Mouse (Mus musculus): ENCODE measurements around the gene Ppp2r5a.
"Not testable (repeated sequence)": the region's sequence is repeated elsewhere in the genome, so short reads cannot be mapped to it uniquely, and the experiment has no call there.

Ppp2r5a gene

DNA sequence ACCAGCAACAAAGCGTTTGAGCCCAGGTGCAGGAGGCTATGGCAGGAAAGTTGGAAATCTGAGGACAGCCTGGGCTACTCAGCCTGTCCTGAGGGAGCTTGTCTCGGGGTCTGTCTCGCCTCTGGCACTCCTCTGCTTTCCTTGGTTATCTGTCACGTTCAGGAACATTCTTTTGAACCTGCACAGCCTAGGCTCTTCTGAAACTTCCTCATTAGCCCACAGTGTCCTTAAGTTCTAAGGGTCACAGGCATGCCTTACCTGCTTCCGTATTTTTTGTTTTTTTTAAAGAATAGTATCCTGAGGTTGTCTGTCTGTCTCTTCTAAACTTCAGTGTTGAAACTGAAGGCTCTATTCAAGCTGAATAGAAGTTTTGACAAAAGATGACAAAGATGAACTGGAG is at the start of gene Ppp2r5a:
Gene Ppp2r5a, minus strand, starts transcription at position 199 of the 400 bp plus-strand sequence.
- no peak for DNase-seq (ENCODE audit: low read depth, low spot score)

DNA sequence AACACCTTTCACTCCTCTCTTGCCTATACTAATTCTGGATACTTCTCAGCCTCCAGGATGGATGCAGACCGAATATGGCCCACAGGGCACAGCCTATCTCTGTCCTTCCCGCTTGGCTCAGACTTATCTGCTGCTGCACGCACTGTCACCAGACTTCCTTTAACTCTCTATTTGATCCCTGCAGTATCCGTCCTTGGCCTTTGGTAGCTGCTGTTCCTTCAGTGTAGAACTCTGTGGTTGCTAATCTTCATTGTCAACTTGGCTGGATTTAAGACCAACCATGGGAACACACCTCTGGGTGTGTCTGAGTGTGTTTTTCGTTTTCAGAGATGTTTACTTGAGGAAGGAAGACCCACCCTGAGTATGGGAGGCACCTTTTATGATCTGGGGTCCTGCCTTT is 47.5 kb upstream of the Ppp2r5a start:
- no peak for DNase-seq (ENCODE audit: low read depth, low spot score)

DNA sequence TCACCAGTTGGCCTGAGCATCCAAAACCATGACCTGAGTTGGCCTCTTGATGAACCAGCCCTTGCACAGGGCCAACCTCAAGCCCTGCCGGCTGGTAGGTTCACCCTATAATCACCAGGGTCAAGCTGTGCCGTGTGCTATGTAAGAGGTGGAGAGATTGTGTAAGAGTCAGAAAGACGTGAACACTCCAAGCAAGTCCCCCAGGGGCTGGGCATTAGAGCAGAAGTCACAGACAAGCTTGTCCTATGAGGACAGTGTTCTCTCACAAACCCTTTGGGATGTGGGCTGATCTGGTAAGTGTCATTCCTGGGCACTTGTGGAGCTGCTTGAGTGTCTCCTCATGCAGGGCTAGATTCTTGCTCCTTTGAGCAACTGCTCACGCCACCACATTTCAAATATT is 46.5 kb upstream of the Ppp2r5a start:
- DNase-seq (ENCODE audit: low read depth, low spot score): peak; percentile 44

DNA sequence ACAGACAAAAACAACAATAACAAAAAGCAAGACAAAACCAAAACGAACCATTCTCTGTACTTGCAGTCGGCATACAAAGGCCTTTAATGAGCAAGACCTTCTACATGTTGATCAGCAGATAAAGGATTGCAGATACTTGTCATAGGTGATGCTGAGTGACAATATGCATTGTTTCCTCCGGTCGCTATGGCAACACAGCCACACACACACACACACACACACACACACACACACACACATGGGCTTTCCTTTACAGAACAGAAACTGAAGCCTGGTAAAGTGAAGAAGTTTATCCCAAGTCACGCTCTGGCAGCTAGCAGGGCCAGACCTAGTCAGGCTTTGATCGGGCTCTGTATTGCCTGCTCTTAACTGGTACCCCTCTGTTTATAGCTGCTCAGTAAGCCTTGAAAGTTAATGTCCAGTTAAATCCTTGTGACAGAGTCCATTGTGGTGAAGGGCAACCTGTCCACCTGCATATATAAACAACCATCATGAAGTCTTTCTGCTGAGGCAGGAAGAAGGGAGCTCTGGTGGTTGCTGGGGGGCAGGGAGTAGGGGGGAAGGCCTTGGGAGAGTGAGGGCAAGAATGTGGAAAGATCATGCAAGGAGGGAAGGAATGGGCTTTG is 44.4 kb upstream of the Ppp2r5a start:
- DNase-seq (ENCODE audit: low read depth, low spot score): no peak

DNA sequence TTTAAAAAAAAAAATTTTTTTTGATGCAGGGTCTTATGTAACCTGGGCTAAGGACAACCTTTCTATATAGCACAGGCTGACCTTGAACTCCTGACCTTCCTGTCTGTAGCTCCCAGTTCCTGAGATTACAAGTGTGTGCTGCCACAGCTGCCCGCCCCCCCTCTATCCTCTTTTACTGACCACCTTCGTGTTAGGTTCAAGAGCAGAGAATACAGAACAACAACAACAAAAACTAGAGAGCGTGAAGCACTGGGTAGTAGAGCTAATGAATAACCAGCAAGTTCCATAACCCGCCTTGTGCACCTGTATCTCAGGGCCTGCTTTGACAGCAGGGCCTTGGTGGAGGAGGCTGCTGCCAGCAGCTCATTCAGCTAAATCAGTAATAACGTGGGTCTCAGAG is 43.2 kb upstream of the Ppp2r5a start:
- DNase-seq (ENCODE audit: low read depth, low spot score): no peak

DNA sequence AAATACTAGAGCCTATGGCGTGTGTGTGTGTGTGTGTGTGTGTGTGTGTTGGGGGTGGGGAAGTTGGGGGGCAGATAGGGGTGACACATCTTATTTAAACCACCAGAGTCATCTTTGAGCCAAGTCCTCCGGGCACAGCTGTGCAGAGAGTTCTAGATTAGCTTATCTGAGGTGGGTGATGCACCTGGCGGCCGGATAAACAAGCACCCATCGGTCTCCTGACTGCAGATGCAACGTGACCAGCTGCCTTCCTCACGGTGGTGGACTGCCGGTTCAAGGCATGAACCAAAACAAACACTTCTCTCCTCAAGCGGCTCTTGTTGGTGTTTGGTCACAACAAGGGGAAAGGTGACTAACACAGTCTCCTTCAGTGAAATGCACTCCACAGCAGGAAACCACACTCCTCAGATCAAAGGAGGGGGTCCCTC is 42.8 kb upstream of the Ppp2r5a start:
- no peak for DNase-seq (ENCODE audit: low read depth, low spot score)

DNA sequence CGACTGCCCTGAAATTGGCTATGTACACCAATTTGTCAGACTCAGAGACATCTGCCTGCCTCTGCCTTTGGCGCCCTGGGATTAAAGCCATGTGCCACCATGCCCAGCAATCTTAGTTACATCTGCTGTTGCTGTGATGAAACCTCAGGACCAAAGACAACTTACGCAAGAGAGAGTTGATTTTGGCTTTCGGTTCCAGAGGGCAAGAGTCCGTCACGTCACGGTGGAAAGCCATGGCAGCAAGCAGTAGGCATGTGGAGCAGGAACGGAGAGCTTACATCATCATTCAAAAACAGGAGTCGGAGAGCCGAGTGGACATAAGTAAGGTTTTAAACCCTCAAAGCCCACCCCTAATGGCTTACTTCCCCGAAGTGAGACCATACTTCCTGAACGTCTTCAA is 42.3 kb upstream of the Ppp2r5a start:
- DNase-seq (ENCODE audit: low read depth, low spot score): no peak

DNA sequence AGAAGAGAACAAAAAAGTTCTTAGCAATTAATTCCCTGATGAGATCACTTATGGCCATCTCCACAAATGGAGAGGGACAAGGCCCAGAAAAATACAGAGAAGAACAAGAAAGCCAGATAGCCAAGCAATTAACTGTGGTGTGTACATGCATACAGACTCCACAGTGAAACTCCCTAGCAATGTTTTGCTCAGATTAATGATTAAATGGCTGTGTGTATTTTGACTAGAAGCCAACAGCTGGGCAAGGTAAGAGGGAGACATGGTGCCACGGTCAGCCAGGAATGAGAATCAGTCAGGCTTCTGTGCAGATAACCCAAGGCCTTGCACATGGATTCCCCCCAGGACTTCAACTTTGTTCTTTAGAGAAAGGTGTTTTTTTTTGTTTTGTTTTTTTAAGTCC is 41.4 kb upstream of the Ppp2r5a start:
- no peak for DNase-seq (ENCODE audit: low read depth, low spot score)

DNA sequence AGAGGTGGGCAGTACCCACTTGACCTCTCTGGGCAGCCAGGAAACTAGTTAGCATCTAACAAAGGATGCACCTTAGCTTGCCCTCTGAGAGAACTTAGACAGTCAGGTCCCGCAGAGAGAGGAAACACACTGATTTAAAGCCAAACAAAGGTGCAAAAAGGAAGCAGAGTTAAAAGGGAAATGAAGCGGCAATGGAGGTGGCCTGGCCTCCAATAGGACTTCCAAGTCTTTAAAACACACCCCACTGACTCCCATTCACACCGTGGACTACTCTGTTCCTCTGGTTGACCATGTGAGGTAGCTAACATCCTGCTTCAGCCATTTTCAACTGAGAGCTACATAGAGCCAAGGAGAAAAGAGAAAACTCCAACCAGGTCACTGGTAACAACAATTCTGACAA is 35.9 kb upstream of the Ppp2r5a start:
- no peak for DNase-seq (ENCODE audit: low read depth, low spot score)

DNA sequence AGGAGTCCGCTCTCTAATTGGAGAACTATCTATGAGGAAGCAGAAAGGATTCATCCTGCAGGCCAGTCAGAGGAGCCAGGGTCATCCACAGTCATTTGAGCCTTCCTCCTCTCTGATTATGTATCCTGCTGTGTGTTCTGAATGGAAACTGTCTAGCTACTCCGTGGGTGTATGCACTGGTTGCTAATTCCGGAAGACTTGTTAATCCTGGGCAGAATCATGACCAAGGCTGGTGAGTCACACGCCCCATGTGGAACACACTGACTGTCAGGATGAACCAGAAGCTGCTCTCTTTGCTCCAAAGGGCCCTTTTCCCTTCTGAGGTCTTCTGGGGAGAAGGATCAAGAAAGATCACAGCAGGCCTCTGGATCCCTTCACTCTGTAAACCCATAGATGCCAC is 35.5 kb upstream of the Ppp2r5a start:
- no peak for DNase-seq (ENCODE audit: low read depth, low spot score)

DNA sequence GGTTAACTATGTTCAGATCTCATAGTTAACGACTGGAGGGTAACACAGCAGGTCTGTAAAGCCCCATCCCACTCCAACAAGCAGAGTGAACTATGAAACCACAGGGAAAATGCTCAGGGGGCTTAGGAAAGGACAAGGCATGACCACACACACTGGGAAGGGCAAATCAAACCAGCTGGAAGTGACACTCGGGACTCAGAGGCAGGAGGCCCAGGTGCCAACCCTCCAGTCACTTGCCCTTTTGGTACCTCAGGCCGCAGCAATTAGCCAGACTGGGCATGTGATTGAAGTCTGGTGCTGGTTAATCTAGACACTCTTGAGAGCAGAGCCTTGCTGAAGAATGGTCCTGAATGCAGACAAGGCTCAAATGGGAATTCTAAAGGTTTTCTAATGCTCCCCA is 33.6 kb upstream of the Ppp2r5a start:
- no peak for DNase-seq (ENCODE audit: low read depth, low spot score)

DNA sequence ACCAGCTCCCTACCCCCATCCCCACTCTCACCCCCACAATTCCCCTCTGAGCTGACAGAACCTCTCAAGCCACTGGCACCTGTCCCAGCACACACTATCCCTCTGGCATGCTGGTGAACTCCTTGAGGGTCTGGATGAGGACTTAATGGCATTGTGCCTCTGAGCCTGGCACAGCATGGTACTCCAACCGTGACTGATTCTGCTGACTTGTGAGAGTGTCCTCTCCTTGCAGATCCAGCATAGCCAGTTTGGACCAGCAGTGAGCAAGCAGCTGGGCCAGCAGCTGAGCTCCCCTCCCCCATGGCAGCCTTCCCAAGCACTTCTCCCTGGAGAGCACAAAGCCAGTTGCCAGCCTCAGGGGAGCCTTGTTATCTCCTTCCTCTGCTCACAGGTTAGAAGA is 32.3 kb upstream of the Ppp2r5a start:
- peak; percentile 74 for DNase-seq (ENCODE audit: low read depth, low spot score)

DNA sequence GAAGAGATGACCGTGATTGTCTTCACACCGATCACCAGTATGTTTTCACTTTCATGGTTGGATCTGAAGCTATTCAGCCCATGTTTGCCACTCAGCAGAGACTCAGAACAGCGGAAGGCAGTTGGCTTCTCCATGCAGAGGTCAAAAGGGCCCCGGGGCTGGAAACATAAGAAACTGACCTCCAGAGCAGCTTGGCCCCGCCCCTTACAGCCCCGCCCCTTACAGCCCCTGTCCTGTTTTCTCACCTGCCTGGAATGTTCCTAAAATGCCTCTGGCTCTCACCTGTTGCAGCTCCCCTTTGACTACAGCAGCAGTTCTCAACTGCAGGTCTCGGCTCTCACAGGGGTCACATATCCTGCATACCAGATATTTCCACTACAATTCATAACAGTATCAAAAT is 29.5 kb upstream of the Ppp2r5a start:
- DNase-seq (ENCODE audit: low read depth, low spot score): no peak

DNA sequence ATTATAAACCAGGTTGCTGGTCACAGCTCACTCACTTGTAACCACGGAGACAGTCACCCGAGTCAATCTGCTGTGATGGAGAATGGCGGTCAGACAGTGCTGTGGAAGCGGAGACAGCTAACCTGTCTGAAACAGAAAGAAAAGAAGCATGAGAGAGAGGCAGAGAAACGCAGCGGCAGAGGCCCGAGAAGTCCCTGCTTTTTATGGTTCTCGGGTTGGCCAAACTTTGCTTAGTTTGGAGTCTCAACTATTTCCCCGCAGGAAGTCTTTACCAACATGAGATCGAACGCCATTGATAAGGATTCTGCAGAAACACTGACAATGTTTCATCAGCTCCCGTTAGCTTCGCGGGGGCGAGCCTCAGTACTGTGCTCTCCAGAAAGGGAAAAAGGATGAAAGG is 29.0 kb upstream of the Ppp2r5a start:
- DNase-seq (ENCODE audit: low read depth, low spot score): no peak

DNA sequence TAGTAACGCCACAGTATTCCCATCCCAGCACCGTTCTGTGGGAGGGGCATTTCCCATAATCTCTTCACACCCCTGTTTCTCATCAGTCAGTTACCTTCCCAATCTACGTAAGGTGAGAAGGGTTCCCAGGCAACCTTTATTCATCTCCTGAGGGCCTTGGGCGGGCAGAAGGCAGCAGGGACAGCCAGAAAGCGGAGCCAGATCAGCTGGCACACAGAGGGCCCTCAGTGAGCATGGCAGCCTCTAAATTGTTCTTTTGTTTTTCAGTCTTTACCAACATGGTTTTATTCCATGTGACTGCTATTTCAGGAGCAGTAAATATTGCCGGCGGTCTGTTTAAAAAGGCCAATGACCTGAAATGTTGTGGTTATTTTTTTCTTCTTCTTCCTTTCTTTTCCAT is 27.0 kb upstream of the Ppp2r5a start:
- no peak for DNase-seq (ENCODE audit: low read depth, low spot score)

DNA sequence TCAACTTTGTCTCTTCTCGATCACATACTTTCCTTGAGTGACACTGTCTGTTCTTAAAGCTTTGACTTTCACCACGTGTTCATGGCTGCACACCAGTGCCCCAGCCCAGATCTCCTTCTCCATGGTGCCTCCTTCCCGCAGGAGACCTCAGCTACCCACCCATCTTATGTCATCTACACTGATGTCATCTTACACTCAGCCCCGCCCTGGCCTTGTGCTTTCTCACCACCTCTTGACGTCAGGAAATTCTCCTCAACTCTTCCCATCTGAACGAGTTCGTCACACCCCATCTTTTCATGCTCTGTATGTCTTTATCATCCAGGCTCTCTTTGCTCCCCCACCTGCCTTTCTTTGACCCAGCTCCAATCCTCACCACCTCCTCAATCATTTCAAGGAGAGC is 22.8 kb upstream of the Ppp2r5a start:
- no peak for DNase-seq (ENCODE audit: low read depth, low spot score)

DNA sequence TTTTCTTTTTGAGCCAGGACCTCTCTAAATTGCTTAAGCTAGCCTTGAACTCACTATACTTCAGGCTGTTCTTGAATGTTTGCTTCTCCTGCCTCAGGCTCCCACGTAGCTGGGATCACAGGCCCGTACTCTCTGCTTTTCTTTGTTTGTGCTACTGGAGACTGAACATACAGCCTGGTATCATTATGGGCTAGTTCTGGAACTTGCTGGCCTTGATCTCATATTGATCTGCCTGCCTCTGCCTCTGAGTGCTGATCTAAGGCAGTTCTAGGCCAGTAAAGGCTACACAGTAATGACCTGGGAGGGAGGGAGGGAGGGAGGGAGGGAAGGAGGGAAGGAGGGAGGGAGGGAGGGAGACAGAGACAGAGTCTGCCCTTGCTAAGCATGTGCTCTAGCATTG is 20.1 kb upstream of the Ppp2r5a start:
- DNase-seq (ENCODE audit: low read depth, low spot score): no peak

DNA sequence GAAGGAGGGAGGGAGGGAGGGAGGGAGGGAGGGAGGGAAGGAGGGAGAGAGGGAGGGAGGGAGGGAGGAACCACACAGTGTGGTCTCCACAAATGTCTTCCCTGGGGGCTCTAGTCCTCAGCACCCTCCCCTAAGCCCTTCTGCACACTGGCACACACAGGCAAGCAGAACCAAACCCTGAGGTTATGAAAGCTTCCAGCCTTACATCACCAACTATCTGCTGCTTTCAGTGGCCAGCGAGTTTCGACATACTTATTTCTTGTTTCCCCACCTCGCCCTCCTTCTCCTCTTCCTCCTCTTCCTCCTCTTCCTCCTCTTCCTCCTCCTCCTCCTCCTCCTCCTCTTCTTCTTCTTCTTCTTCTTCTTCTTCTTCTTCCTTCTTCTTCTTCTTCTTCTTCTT is 19.6 kb upstream of the Ppp2r5a start:
- not testable (repeated sequence) for DNase-seq (ENCODE audit: low read depth, low spot score)

DNA sequence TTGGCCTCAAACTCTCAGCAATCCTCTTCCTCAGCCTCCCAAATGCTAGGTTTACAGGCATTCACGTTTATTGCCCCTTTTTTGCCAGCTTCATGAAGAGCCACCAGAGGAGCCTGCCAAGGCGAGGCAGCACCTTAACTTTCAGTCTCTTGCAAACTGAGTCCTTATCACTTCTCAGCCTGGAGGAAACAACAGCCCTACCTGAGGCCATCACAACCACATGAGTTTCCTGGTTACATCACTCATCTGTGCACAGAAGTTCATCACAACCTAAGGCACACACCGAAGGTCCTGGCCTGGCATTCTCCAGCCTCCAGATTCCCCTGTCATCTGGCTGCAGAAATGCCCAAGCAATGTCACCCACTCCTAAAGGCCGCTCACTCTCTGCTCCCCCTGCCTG is 19.1 kb upstream of the Ppp2r5a start:
- no peak for DNase-seq (ENCODE audit: low read depth, low spot score)

DNA sequence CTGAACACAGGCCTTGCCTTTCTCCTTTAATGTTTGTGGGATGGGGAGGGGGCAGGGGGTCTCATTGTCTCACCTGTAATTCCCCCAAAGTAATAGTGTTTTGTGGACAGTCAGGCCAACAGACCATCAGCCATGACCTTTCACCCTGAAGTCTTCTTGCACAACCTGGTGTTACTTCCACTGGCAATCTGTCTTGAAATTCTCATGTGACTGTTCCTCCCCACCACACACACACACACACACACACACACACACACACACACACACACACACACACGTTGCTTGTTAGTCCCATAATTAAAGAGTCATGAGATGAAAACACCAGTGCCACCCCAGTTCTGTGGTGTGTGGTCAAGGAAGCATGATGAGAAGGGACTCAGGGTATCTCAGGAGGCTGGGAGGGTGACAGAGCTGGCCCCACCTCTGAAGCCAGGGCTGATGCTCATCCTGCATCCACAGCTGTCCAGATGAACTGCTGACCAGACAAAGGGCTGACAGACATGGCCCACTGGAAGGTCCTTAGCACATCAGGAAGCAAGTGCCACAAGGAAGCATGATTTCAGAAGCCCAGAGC is 18.4 kb upstream of the Ppp2r5a start:
- no peak for DNase-seq (ENCODE audit: low read depth, low spot score)

DNA sequence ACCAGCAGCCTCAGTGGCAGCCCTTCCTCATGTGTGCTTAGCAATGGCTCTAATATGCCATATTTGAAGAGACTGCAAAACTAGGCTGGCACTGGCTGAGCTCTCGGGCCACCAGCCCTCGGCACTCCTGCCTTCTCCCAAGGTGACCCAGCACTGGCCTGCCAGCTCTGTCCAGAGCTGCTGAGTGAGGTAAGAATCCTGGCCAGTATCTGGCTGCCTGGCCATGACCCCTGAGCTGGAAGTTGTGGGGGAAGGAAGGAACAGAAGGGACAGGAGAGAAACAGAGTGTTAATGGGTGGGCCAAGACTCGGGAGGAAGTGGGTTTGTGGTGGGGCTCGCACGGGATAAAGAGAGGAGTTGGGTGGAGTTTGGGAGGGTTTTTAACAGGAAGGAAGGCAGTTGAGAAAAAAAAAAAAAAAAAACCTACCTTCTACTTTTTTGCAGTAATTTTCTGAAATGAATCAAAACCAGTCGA is 17.9 kb upstream of the Ppp2r5a start:
- peak; percentile 84 for DNase-seq (ENCODE audit: low read depth, low spot score)

DNA sequence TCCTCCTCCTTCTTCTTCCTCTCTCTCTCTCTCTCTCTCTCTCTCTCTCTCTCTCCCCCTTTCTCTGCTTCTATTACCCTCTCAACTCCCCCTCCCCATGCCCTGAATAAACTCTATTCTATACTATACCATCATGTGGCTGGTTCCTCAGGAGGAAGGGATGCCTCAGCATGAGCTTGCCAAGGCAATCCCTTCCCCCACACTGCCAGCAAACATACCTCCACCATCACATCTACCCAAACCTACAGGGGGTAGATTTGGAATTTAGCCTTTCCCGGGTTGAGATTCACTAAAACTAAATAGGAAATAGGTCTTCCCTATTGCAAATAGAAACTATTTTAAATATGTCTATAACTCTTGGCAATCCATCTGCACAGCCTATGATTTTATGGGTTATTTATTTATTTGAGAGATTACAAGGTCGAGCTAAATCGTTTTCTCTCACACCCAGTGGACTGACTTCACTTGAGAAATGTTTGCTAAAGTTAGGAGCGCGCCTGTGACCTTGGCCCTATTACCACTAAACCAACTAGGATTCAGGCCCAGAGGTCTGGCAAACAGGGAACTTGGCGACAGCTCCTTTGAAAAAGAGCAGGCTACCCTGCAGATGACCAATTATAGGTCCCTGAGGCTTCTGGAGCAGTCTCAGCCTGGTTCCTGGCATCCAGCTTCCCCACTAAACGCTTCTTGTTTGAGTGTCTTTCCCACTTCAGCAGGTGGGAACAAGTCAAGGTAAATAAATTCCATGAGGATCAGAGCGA is 17.1 kb upstream of the Ppp2r5a start:
- DNase-seq (ENCODE audit: low read depth, low spot score): peak; percentile 72

DNA sequence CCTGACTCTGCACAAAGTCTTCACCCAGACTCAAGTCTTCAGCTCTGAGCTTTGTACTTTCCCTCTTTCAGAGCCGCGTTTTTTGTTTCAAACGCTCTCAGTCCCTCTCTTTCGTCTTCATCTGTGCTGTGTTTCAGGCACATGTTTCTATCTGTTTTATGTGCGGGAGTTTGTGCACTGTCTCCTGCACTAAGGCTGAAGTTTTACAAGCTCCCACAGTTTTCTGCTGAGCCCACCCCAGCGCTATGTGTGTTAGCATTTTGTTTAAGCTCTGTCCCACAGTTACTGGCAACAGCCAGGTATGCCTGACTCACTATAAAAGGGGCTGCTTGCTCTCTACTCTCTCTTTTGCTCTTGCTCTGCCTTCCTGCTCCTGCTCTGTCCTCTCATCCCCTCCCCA is 16.3 kb upstream of the Ppp2r5a start:
- no peak for DNase-seq (ENCODE audit: low read depth, low spot score)
